In genomic region chr1:176223196-176223595, GRCm38 (mm10) we compare ENCODE assay signal across 8 mouse cellular contexts. TPM values are rescaled to one million over a fixed set of nuclear protein-coding genes. Genes with fewer than 3 reads are reported as not detected.
DNase-seq lines count a peak whose midpoint lies in the region; ATAC-seq and TF ChIP-seq lines count a peak whose summit lies in the region.

No protein-coding gene starts in this region.

- H3K4me3 ChIP-seq in bone marrow macrophage, adult 2 months (ENCODE audit: insufficient read depth, low read length), result 0 out of 2 replicates have a peak overlapping the region, but pooled peaks have one; percentile 12
- H3K4me3 ChIP-seq in embryonic fibroblast, embryonic 13.5 days (ENCODE audit: insufficient read depth, low read length), result no peak overlapping the region
- H3K4me3 ChIP-seq in lung, adult 2 months (replicated peaks; ENCODE audit: extremely low read depth, low read depth, low read length), result no peak overlapping the region

- intact Hi-C loops in heart, postnatal 14 days (cut with DNase I), result loop anchor here (1.0 to 5.0 kb wide), 2 partner anchors 286 to 474 kb away; no protein-coding TSS in a partner anchor

- no peaks in the 10 kb centered on the region for H3K4me1 ChIP-seq in bone marrow macrophage, adult 2 months (ENCODE audit: control insufficient read depth, insufficient read depth, low read length)
- H3K4me1 ChIP-seq in embryonic fibroblast, embryonic 13.5 days (ENCODE audit: control insufficient read depth, insufficient read depth, low read length), result no peaks in the 10 kb centered on the region
- no peaks in the 10 kb centered on the region for H3K4me1 ChIP-seq in lung, adult 2 months (ENCODE audit: control insufficient read depth, insufficient read depth, low read length)

- H3K27ac ChIP-seq in bone marrow macrophage, adult 2 months (ENCODE audit: insufficient read depth, low read depth, low read length), result no peak overlapping the region
- H3K27ac ChIP-seq in embryonic fibroblast, embryonic 13.5 days (ENCODE audit: insufficient read depth, low read length), result no peak overlapping the region

- TF ChIP-seq POLR2A in bone marrow macrophage, adult 2 months (IDR thresholded peaks at IDR 0.05; ENCODE audit: borderline replicate concordance, low read depth, low read length), result no peak
- TF ChIP-seq POLR2A in embryonic fibroblast, embryonic 13.5 days (IDR thresholded peaks at IDR 0.05; ENCODE audit: low read depth, low read length), result no peak
- TF ChIP-seq POLR2A in lung, adult 2 months (IDR thresholded peaks at IDR 0.05; ENCODE audit: borderline replicate concordance, extremely low read depth, low read depth, low read length), result no peak

- WGBS in lung, adult 2 months, result 6% methylated on average over 12 of the region's 12 CpGs

- ATAC-seq in inflammation-experienced regulatory T-cells, adult 6 months, result no peak

- 0 out of 2 replicates have a peak, but pooled peaks have one; percentile 30 for TF ChIP-seq CTCF in bone marrow macrophage, adult 2 months (IDR thresholded peaks at IDR 0.05; ENCODE audit: low read depth, low read length)
- TF ChIP-seq CTCF in embryonic fibroblast, embryonic 13.5 days (IDR thresholded peaks at IDR 0.05; ENCODE audit: borderline replicate concordance, insufficient read depth, low read length), result peak; percentile 94
- TF ChIP-seq CTCF in lung, adult 2 months (IDR thresholded peaks at IDR 0.05; ENCODE audit: insufficient read depth, low read length), result peak; percentile 71

- peak; percentile 75 for DNase-seq in ES-CJ7 (ENCODE audit: low read depth, low spot score)
- peak; percentile 67 to 78 for DNase-seq in heart, postnatal 14 days
- DNase-seq in kidney, postnatal 4 days, result peak; percentile 88
- DNase-seq in lung, adult 2 months, result peak; percentile 38
- DNase-seq in ovary, postnatal 14 days (ENCODE audit: low spot score), result peak; percentile 76

RNA-seq across cellular contexts. Expression of gene Pld5, which starts 51.9 kb away (rescaled TPM):
- polyA plus RNA-seq in bone marrow macrophage, adult 2 months (2012; ENCODE audit: insufficient read depth, insufficient read length, missing spikeins), result 0.20 TPM in 1 of 2 replicates, not detected in the other
- 0.48 and 1.3 TPM in 2 replicates for polyA plus RNA-seq in embryonic fibroblast, embryonic 13.5 days (2011; ENCODE audit: insufficient read length, low read depth, missing spikeins)
- under 1 TPM; 0.22 to 0.24 TPM for total RNA-seq in heart, postnatal 14 days (2021)
- 0.08 TPM in 1 of 2 replicates, not detected in the other for polyA plus RNA-seq in lung, adult 2 months (2012; rRNA removed)
- polyA plus RNA-seq in inflammation-experienced regulatory T-cells, adult 6 months (2017; shearing (Covaris generic)), result not detected

Comparison
In these comparisons a context has a peak if more than half of its experiments do, and no peak if none do; other contexts are left out.
1. DNase-seq: peak in every context shown above with its lines; median percentile 88 in kidney, postnatal 4 days; 76 in ovary, postnatal 14 days; 75 in ES-CJ7; 72 in heart, postnatal 14 days; 38 in lung, adult 2 months.
2. CTCF ChIP-seq: peak in every context shown above with its lines; median percentile 94 in embryonic fibroblast, embryonic 13.5 days; 71 in lung, adult 2 months; 30 in bone marrow macrophage, adult 2 months.